Mouse (Mus musculus) forebrain, postnatal 0 days (tissue): Measurements from ENCODE around the gene Pa2g4. TPM values are rescaled to one million over a fixed set of nuclear protein-coding genes. Genes with fewer than 3 reads are reported as not detected.

Source experiments
- ATAC-seq: fragments of 200-750 bp; cut with Nextera tagmentation; 2 replicates; pipeline ENCODE4 v1.8.0; 2017; ENCODE audit warnings: mild to moderate bottlenecking, moderate library complexity
- DNase-seq: peaks from one replicate; pipeline ENCODE4 v3.0.0-alpha.2; 2015
- H3K27ac ChIP-seq: fragments of 300-500 bp; sonication (generic); 2 replicates; pipeline ENCODE4 v1.5.1; 2014; ENCODE audit warnings: low read depth, mild to moderate bottlenecking, antibody characterized with exemption, low read length, moderate library complexity, mixed read lengths
- H3K27me3 ChIP-seq: fragments of 300-500 bp; sonication (generic); 2 replicates; pipeline ENCODE4 v1.6.1; 2014; ENCODE audit warnings: mild to moderate bottlenecking, low read length, mixed read lengths; ENCODE audit not compliant: insufficient read depth
- H3K36me3 ChIP-seq: fragments of 300-500 bp; sonication (generic); 2 replicates; pipeline ENCODE4 v1.6.1; 2014; ENCODE audit warnings: mild to moderate bottlenecking, moderate library complexity; ENCODE audit not compliant: insufficient read depth
- H3K4me1 ChIP-seq: fragments of 300-500 bp; sonication (generic); 2 replicates; pipeline ENCODE4 v1.6.1; 2014; ENCODE audit warnings: antibody characterized with exemption; ENCODE audit not compliant: insufficient read depth
- H3K4me2 ChIP-seq: fragments of 300-500 bp; sonication (generic); 2 replicates; pipeline ENCODE4 v1.6.1; 2014; ENCODE audit warnings: low read depth, mild to moderate bottlenecking, moderate library complexity
- H3K4me3 ChIP-seq: fragments of 300-500 bp; sonication (generic); 2 replicates; pipeline ENCODE4 v1.5.1; 2014; ENCODE audit warnings: low read depth, low read length, mixed read lengths
- H3K9ac ChIP-seq: fragments of 300-500 bp; sonication (generic); 2 replicates; pipeline ENCODE4 v1.6.1; 2014; ENCODE audit warnings: mild to moderate bottlenecking
- H3K9me3 ChIP-seq: fragments of 300-500 bp; sonication (generic); 2 replicates; pipeline ENCODE4 v1.6.1; 2016; ENCODE audit warnings: low read length
- CTCF ChIP-seq: sonication (generic); IDR thresholded peaks from 2 replicates; pipeline ENCODE4 v1.5.1; 2016; ENCODE audit warnings: antibody characterized with exemption, control low read depth, low read depth
- WGBS: fragments of 180-500 bp; shearing (Covaris S2); extraction: QIAGEN DNeasy Blood & Tissue Kit; methylation state at CpG from one replicate; pipeline ENCODE4 v1.1.7; 2014; 5-methylcytosine and 5-hydroxymethylcytosine counted together
- microRNA-seq, 2 experiments: library from miRNA; unstranded; fragments of <30 nt; microRNA quantifications; one replicate each; pipeline ENCODE4; 2016
- polyA plus RNA-seq: library from polyadenylated mRNA; unstranded; fragments of >200 nt; fragmentation: Nextera tagmentation; extraction: Ambion mirVana; gene quantifications from 2 replicates; pipeline ENCODE4 v1.2.1, GENCODE M21; 2015
- total RNA-seq: library from RNA; depleted of rRNA; stranded (reverse); fragments of >200 nt; gene quantifications from 2 replicates; pipeline ENCODE4 v1.2.3, GENCODE M21; 2014; rRNA removed

Pa2g4 gene
- total and polyA plus RNA-seq, 2 experiments from 2014 or later: 122 to 128 TPM

DNA sequence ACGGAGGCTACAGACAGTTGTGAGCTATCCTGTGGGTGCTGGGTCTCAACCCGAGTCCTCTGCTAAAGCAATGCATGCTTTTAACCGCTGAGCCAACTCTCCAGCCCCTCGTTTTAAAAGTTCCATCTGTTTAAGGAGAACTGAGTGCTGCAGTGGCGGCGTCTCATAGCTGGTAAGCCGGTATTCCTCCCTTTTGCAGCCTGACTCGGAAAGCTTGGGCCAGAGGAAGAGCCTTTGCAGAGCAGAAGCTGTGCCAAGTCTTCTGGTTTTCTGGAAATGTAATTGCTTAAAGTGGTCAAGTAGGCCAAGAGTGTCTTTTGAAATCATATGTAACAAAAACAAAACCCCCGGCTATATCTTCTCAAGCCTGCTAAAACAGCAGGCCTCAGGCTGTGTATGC, 57.5 kb downstream of the Pa2g4 start:
- Histone ChIP-seq H3K4me2 (no peak overlapping the region), H3K9ac (no peak overlapping the region), H3K4me1 (no peaks in the 10 kb centered on the region), H3K27ac (no peak overlapping the region), H3K9me3 (no peaks in the 10 kb centered on the region), H3K27me3 (no peaks in the 10 kb centered on the region), H3K4me3 (no peak overlapping the region), H3K36me3 (peaks cover 19% of the 10 kb centered on the region; the same call in 1 of the 2 replicates)
- 77% methylated on average over 9 of the region's 9 CpGs for WGBS
- DNase-seq (no peak), ATAC-seq (no peak)
- no peak for TF ChIP-seq CTCF

Small RNA genes lying within 50 kb of the gene (microRNA-seq; reads per million reads assigned to microRNA genes)
- gene Gm47275 (0 reads per million in 2 experiments), gene Mir6916 (0.12 to 0.77 reads per million in 2 experiments), gene Mir6917 (0 reads per million in 2 experiments)

Other genes starting within 250 kb of the Pa2g4 start
- 50.1 and 57.5 TPM in 2 replicates for gene Cnpy2, start 243.5 kb downstream of the Pa2g4 start, total RNA-seq
- gene Cnpy2, start 243.5 kb downstream of the Pa2g4 start, polyA plus RNA-seq: 179 and 205 TPM in 2 replicates
- gene Cs, start 228.3 kb downstream of the Pa2g4 start, total RNA-seq: 205 and 250 TPM in 2 replicates
- 203 and 255 TPM in 2 replicates for gene Cs, start 228.3 kb downstream of the Pa2g4 start, polyA plus RNA-seq
- gene Coq10a, start 197.0 kb downstream of the Pa2g4 start, total RNA-seq: 34.0 and 41.6 TPM in 2 replicates
- gene Coq10a, start 197.0 kb downstream of the Pa2g4 start, polyA plus RNA-seq: 48.2 and 50.0 TPM in 2 replicates
- 22.3 and 32.6 TPM in 2 replicates for gene Ankrd52, start 188.9 kb downstream of the Pa2g4 start, total RNA-seq
- gene Ankrd52, start 188.9 kb downstream of the Pa2g4 start, polyA plus RNA-seq: 4.7 and 7.7 TPM in 2 replicates
- gene Slc39a5, start 164.8 kb downstream of the Pa2g4 start, total RNA-seq: 0.24 and 0.69 TPM in 2 replicates
- gene Slc39a5, start 164.8 kb downstream of the Pa2g4 start, polyA plus RNA-seq: 0.10 and 0.42 TPM in 2 replicates
- gene Nabp2, start 154.5 kb downstream of the Pa2g4 start, total RNA-seq: 82.2 and 90.1 TPM in 2 replicates
- 158 and 159 TPM in 2 replicates for gene Nabp2, start 154.5 kb downstream of the Pa2g4 start, polyA plus RNA-seq
- 118 and 129 TPM in 2 replicates for gene Rnf41, start 154.3 kb downstream of the Pa2g4 start, total RNA-seq
- 95.9 and 108 TPM in 2 replicates for gene Rnf41, start 154.3 kb downstream of the Pa2g4 start, polyA plus RNA-seq
- 197 and 223 TPM in 2 replicates for gene Smarcc2, start 106.7 kb downstream of the Pa2g4 start, total RNA-seq
- gene Smarcc2, start 106.7 kb downstream of the Pa2g4 start, polyA plus RNA-seq: 117 and 134 TPM in 2 replicates
- gene Myl6, start 71.8 kb downstream of the Pa2g4 start, total RNA-seq: 694 and 855 TPM in 2 replicates
- gene Myl6, start 71.8 kb downstream of the Pa2g4 start, polyA plus RNA-seq: 844 and 972 TPM in 2 replicates
- 23.7 and 31.4 TPM in 2 replicates for gene Myl6b, start 67.3 kb downstream of the Pa2g4 start, total RNA-seq
- gene Myl6b, start 67.3 kb downstream of the Pa2g4 start, polyA plus RNA-seq: 4.5 and 4.8 TPM in 2 replicates
- 9.9 and 14.8 TPM in 2 replicates for gene Esyt1, start 40.1 kb downstream of the Pa2g4 start, total RNA-seq
- gene Esyt1, start 40.1 kb downstream of the Pa2g4 start, polyA plus RNA-seq: 4.4 and 5.3 TPM in 2 replicates
- gene Zc3h10, start 18.2 kb downstream of the Pa2g4 start, total RNA-seq: 15.0 and 20.6 TPM in 2 replicates
- 12.7 and 12.8 TPM in 2 replicates for gene Zc3h10, start 18.2 kb downstream of the Pa2g4 start, polyA plus RNA-seq
- gene Rpl41, start 16.7 kb downstream of the Pa2g4 start, total RNA-seq: 877 and 1,605 TPM in 2 replicates
- gene Rpl41, start 16.7 kb downstream of the Pa2g4 start, polyA plus RNA-seq: 2,439 and 3,234 TPM in 2 replicates
- 1.3 and 1.4 TPM in 2 replicates for gene Erbb3, start 23.7 kb upstream of the Pa2g4 start, total RNA-seq
- gene Erbb3, start 23.7 kb upstream of the Pa2g4 start, polyA plus RNA-seq: 0.41 and 0.68 TPM in 2 replicates
- gene Rps26, start 60.8 kb upstream of the Pa2g4 start, total RNA-seq: 859 and 1,363 TPM in 2 replicates
- gene Rps26, start 60.8 kb upstream of the Pa2g4 start, polyA plus RNA-seq: 436 and 640 TPM in 2 replicates
- gene Ikzf4, start 80.0 kb upstream of the Pa2g4 start, total RNA-seq: 8.4 and 15.6 TPM in 2 replicates
- gene Ikzf4, start 80.0 kb upstream of the Pa2g4 start, polyA plus RNA-seq: 6.3 and 11.3 TPM in 2 replicates
- gene Suox, start 108.1 kb upstream of the Pa2g4 start, total RNA-seq: 10.6 and 12.6 TPM in 2 replicates
- gene Suox, start 108.1 kb upstream of the Pa2g4 start, polyA plus RNA-seq: 8.4 and 10.1 TPM in 2 replicates
- gene Rab5b, start 130.3 kb upstream of the Pa2g4 start, total RNA-seq: 133 TPM in 2 replicates
- 104 and 118 TPM in 2 replicates for gene Rab5b, start 130.3 kb upstream of the Pa2g4 start, polyA plus RNA-seq
- 0.85 and 1.2 TPM in 2 replicates for gene Pmel, start 138.2 kb upstream of the Pa2g4 start, total RNA-seq
- 0.67 and 0.86 TPM in 2 replicates for gene Pmel, start 138.2 kb upstream of the Pa2g4 start, polyA plus RNA-seq
- 8.5 and 10.0 TPM in 2 replicates for gene Cdk2, start 139.0 kb upstream of the Pa2g4 start, total RNA-seq
- gene Cdk2, start 139.0 kb upstream of the Pa2g4 start, polyA plus RNA-seq: 9.9 and 10.3 TPM in 2 replicates
- gene Dgka, start 178.9 kb upstream of the Pa2g4 start, total RNA-seq: 5.6 and 7.2 TPM in 2 replicates
- 4.3 and 4.8 TPM in 2 replicates for gene Dgka, start 178.9 kb upstream of the Pa2g4 start, polyA plus RNA-seq
- gene Pym1, start 181.9 kb upstream of the Pa2g4 start, total RNA-seq: 67.7 and 68.4 TPM in 2 replicates
- 51.6 and 61.2 TPM in 2 replicates for gene Pym1, start 181.9 kb upstream of the Pa2g4 start, polyA plus RNA-seq
- gene Mmp19, start 224.9 kb upstream of the Pa2g4 start, total RNA-seq: 0.57 and 0.69 TPM in 2 replicates
- 0.33 and 0.36 TPM in 2 replicates for gene Mmp19, start 224.9 kb upstream of the Pa2g4 start, polyA plus RNA-seq
- gene Dnajc14, start 238.1 kb upstream of the Pa2g4 start, total RNA-seq: 39.6 and 45.7 TPM in 2 replicates
- gene Dnajc14, start 238.1 kb upstream of the Pa2g4 start, polyA plus RNA-seq: 30.5 and 38.2 TPM in 2 replicates
- 9.5 and 12.9 TPM in 2 replicates for gene Tmem198b, start 238.4 kb upstream of the Pa2g4 start, total RNA-seq
- 12.9 and 14.6 TPM in 2 replicates for gene Tmem198b, start 238.4 kb upstream of the Pa2g4 start, polyA plus RNA-seq